9 mouse cellular contexts compared by ENCODE assay signal in genomic region chr8:70841147-70842072, GRCm38 (mm10). TPM values are rescaled to one million over a fixed set of nuclear protein-coding genes. Genes with fewer than 3 reads are reported as not detected.
DNase-seq lines count a peak whose midpoint lies in the region; ATAC-seq lines count a peak whose summit lies in the region.
"Had no signal": no experiment of that assay in that cellular context is flagged by ENCODE, and none has a peak within 500 bp of the region (broad histone marks: within the 10 kb centered on the region; RNA-seq: fewer than 3 reads in every experiment).

No protein-coding gene starts in this region.

- H3K4me1 ChIP-seq in intestine, embryonic 16.5 days (ENCODE audit: control insufficient read depth, insufficient read depth, low read length), result peaks cover 18% of the 10 kb centered on the region
- peaks cover 37% of the 10 kb centered on the region for H3K4me1 ChIP-seq in midbrain, embryonic 10.5 days

- intact Hi-C loops in left cerebral cortex, postnatal 14 days (cut with DNase I), result loop anchor here (2.0 to 5.0 kb wide), 2 partner anchors 74 to 123 kb away; partner anchors contain the start of gene Gm3336

- peak overlapping the region; percentile 43; the same call in 1 of the 2 replicates for H3K4me2 ChIP-seq in intestine, embryonic 16.5 days (ENCODE audit: low read depth, low read length)

- peak overlapping the region; percentile 92 for H3K27ac ChIP-seq in intestine, embryonic 16.5 days (ENCODE audit: low read length)
- H3K27ac ChIP-seq in midbrain, embryonic 10.5 days (replicated peaks), result peak overlapping the region; percentile 24; the same call in 1 of the 2 replicates

- H3K4me3 ChIP-seq in intestine, embryonic 16.5 days (ENCODE audit: low read length), result peak overlapping the region; percentile 11; the same call in 1 of the 2 replicates
- H3K4me3 ChIP-seq in midbrain, embryonic 10.5 days, result peak overlapping the region; percentile 27; the same call in 1 of the 2 replicates

- WGBS in intestine, embryonic 16.5 days, result 26% methylated on average over 22 of the region's 22 CpGs
- 41% methylated on average over 22 of the region's 22 CpGs for WGBS in midbrain, embryonic 10.5 days

- peak overlapping the region; percentile 43; the same call in 1 of the 2 replicates for H3K9ac ChIP-seq in intestine, embryonic 16.5 days (ENCODE audit: low read depth, low read length)

- H3K27me3 ChIP-seq in intestine, embryonic 16.5 days (replicated peaks; ENCODE audit: control insufficient read depth, insufficient read depth, low read length), result no peaks in the 10 kb centered on the region; the same call in 1 of the 2 replicates
- peaks cover 10% of the 10 kb centered on the region; the same call in 1 of the 2 replicates for H3K27me3 ChIP-seq in midbrain, embryonic 10.5 days (ENCODE audit: low read depth, poor library complexity, severe bottlenecking)

- H3K9me3 ChIP-seq in intestine, embryonic 16.5 days (ENCODE audit: control insufficient read depth, low read length), result no peaks in the 10 kb centered on the region
- H3K9me3 ChIP-seq in midbrain, embryonic 10.5 days (replicated peaks), result no peaks in the 10 kb centered on the region

- DNase-seq in ZHBTc4 (ENCODE audit: low read depth, low spot score), result peak; percentile 94
- peak; percentile 95 to 97 for DNase-seq in cerebellum, postnatal 14 days
- DNase-seq in gastrocnemius, postnatal 25 days, result peak; percentile 83
- DNase-seq in left cerebral cortex, postnatal 14 days (ENCODE audit: low spot score in 2 of 2), result peak; percentile 91 to 94
- DNase-seq in midbrain, embryonic 10.5 days (ENCODE audit: low spot score), result peak; percentile 90
- DNase-seq in right cerebral cortex, postnatal 4 days, result peak; percentile 95
- peak; percentile 87 to 90 for DNase-seq in urinary bladder, postnatal 36 days (ENCODE audit: low spot score in 2 of 2)

- no peaks in the 10 kb centered on the region for H3K36me3 ChIP-seq in intestine, embryonic 16.5 days (ENCODE audit: control insufficient read depth, insufficient read depth, low read length)
- peaks cover 8% of the 10 kb centered on the region for H3K36me3 ChIP-seq in midbrain, embryonic 10.5 days

- ATAC-seq in intestine, embryonic 16.5 days, result peak; percentile 6

RNA-seq across cellular contexts. Expression of gene Arrdc2, which starts 1.9 kb away (rescaled TPM):
- total RNA-seq in gastrocnemius, postnatal 25 days (2021), result 10 to 100 TPM; 21.7 to 39.3 TPM
- 8.3 and 9.0 TPM in 2 replicates for polyA plus RNA-seq in intestine, embryonic 16.5 days (2015; fragmentation: Nextera tagmentation; extraction: Ambion mirVana)
- 10 to 100 TPM; 10.2 to 17.2 TPM for total RNA-seq in left cerebral cortex, postnatal 14 days (2021)
- polyA plus RNA-seq in midbrain, embryonic 10.5 days (2016; fragmentation: Nextera tagmentation; extraction: Ambion mirVana), result 5.2 and 7.3 TPM in 2 replicates

RNA-seq across cellular contexts. Expression of gene Kcnn1, which starts 21.6 kb away (rescaled TPM):
- total RNA-seq in gastrocnemius, postnatal 25 days (2021), result 10 to 100 TPM; 11.8 to 14.4 TPM
- 1.0 and 1.2 TPM in 2 replicates for polyA plus RNA-seq in intestine, embryonic 16.5 days (2015; fragmentation: Nextera tagmentation; extraction: Ambion mirVana)
- 10 to 100 TPM; 17.2 to 19.2 TPM for total RNA-seq in left cerebral cortex, postnatal 14 days (2021)
- 9.1 and 13.4 TPM in 2 replicates for polyA plus RNA-seq in midbrain, embryonic 10.5 days (2016; fragmentation: Nextera tagmentation; extraction: Ambion mirVana)

RNA-seq across cellular contexts. Expression of gene Ccdc124, which starts 32.3 kb away (rescaled TPM):
- total RNA-seq in gastrocnemius, postnatal 25 days (2021), result 10 to 100 TPM; 58.3 to 58.8 TPM
- 79.3 and 90.1 TPM in 2 replicates for polyA plus RNA-seq in intestine, embryonic 16.5 days (2015; fragmentation: Nextera tagmentation; extraction: Ambion mirVana)
- total RNA-seq in left cerebral cortex, postnatal 14 days (2021), result 10 to 100 TPM; 85.4 to 87.5 TPM
- polyA plus RNA-seq in midbrain, embryonic 10.5 days (2016; fragmentation: Nextera tagmentation; extraction: Ambion mirVana), result 180 and 183 TPM in 2 replicates

RNA-seq across cellular contexts. Expression of gene Il12rb1, which starts 33.2 kb away (rescaled TPM):
- not detected for total RNA-seq in gastrocnemius, postnatal 25 days (2021)
- 0.27 and 0.34 TPM in 2 replicates for polyA plus RNA-seq in intestine, embryonic 16.5 days (2015; fragmentation: Nextera tagmentation; extraction: Ambion mirVana)
- total RNA-seq in left cerebral cortex, postnatal 14 days (2021), result 1 to 10 TPM; 1.2 TPM
- 0.05 and 0.11 TPM in 2 replicates for polyA plus RNA-seq in midbrain, embryonic 10.5 days (2016; fragmentation: Nextera tagmentation; extraction: Ambion mirVana)
- polyA plus RNA-seq: neural tube, embryonic 14.5 days had no signal

RNA-seq across cellular contexts. Expression of gene Mast3, which starts 36.6 kb away (rescaled TPM):
- total RNA-seq in gastrocnemius, postnatal 25 days (2021), result 1 to 10 TPM; 2.4 to 3.4 TPM
- polyA plus RNA-seq in intestine, embryonic 16.5 days (2015; fragmentation: Nextera tagmentation; extraction: Ambion mirVana), result 12.9 and 15.1 TPM in 2 replicates
- 100 to 1,000 TPM; 176 to 185 TPM for total RNA-seq in left cerebral cortex, postnatal 14 days (2021)
- 9.8 and 12.1 TPM in 2 replicates for polyA plus RNA-seq in midbrain, embryonic 10.5 days (2016; fragmentation: Nextera tagmentation; extraction: Ambion mirVana)

Comparison
In these comparisons a context has a peak if more than half of its experiments do, and no peak if none do; other contexts are left out.
1. Peak in every context shown above with its lines: DNase-seq, ATAC-seq, H3K4me3 ChIP-seq and H3K27ac ChIP-seq.